Mouse (Mus musculus) midbrain, embryonic 11.5 days (tissue): Measurements from ENCODE around the gene Fbxo39. TPM values are rescaled to one million over a fixed set of nuclear protein-coding genes. Genes with fewer than 3 reads are reported as not detected.

Experiments
- ATAC-seq: fragments of 200-750 bp; cut with Nextera tagmentation; 2 replicates; pipeline ENCODE4 v1.8.0; 2017; ENCODE audit warnings: moderate TSS enrichment, moderate library complexity; ENCODE audit not compliant: low FRiP score
- DNase-seq: peaks from one replicate; pipeline ENCODE4 v3.0.0; 2015; ENCODE audit warnings: low spot score; ENCODE audit errors: missing footprints
- H3K27ac ChIP-seq: fragments of 300-500 bp; sonication (generic); 2 replicates; pipeline ENCODE4 v1.5.1; 2014; ENCODE audit warnings: low read depth, low read length
- H3K27me3 ChIP-seq: fragments of 300-500 bp; sonication (generic); 2 replicates; pipeline ENCODE4 v1.6.1; 2014; ENCODE audit warnings: mild to moderate bottlenecking, low read length, moderate library complexity, mixed read lengths; ENCODE audit not compliant: control insufficient read depth, insufficient read depth
- H3K36me3 ChIP-seq: fragments of 300-500 bp; sonication (generic); 2 replicates; pipeline ENCODE4 v1.6.1; 2014; ENCODE audit warnings: mild to moderate bottlenecking, low read length, moderate library complexity, mixed read lengths; ENCODE audit not compliant: control insufficient read depth, insufficient read depth
- H3K4me1 ChIP-seq: fragments of 300-500 bp; sonication (generic); 2 replicates; pipeline ENCODE4 v1.6.1; 2014; ENCODE audit warnings: low read length; ENCODE audit not compliant: control insufficient read depth, insufficient read depth
- H3K4me2 ChIP-seq: fragments of 300-500 bp; sonication (generic); 2 replicates; pipeline ENCODE4 v1.6.1; 2014; ENCODE audit warnings: mild to moderate bottlenecking, moderate library complexity
- H3K4me3 ChIP-seq: fragments of 300-500 bp; sonication (generic); 2 replicates; pipeline ENCODE4 v1.5.1; 2014; ENCODE audit warnings: low read depth, low read length
- H3K9ac ChIP-seq: fragments of 300-500 bp; sonication (generic); 2 replicates; pipeline ENCODE4 v1.6.1; 2014; ENCODE audit warnings: low read length
- H3K9me3 ChIP-seq: fragments of 300-500 bp; sonication (generic); 2 replicates; pipeline ENCODE4 v1.6.1; 2016; ENCODE audit warnings: low read length; ENCODE audit not compliant: control insufficient read depth
- WGBS: fragments of 180-500 bp; shearing (Covaris S2); extraction: QIAGEN DNeasy Blood & Tissue Kit; methylation state at CpG from one replicate; pipeline ENCODE4 v1.1.7; 2014; 5-methylcytosine and 5-hydroxymethylcytosine counted together
- polyA plus RNA-seq: library from polyadenylated mRNA; unstranded; fragments of >200 nt; fragmentation: Nextera tagmentation; extraction: Ambion mirVana; gene quantifications from 2 replicates; pipeline ENCODE4 v1.2.1, GENCODE M21; 2014

The Fbxo39 gene
- polyA plus RNA-seq, 1 experiment from 2014 or later: not detected

GRCm38 (mm10) chr11:72366126-72366525 lies 51.9 kb downstream of the Fbxo39 start:
- no peaks in the 10 kb centered on the region for H3K27me3 ChIP-seq
- no peak overlapping the region for H3K9ac ChIP-seq
- no peak overlapping the region for H3K27ac ChIP-seq
- DNase-seq (no peak), ATAC-seq (no peak)
- 86% methylated on average over 9 of the region's 9 CpGs for WGBS
- H3K36me3 ChIP-seq: no peaks in the 10 kb centered on the region
- peaks cover 7% of the 10 kb centered on the region; the same call in 1 of the 2 replicates for H3K4me1 ChIP-seq
- H3K4me2 ChIP-seq: no peak overlapping the region
- no peak overlapping the region for H3K4me3 ChIP-seq
- no peaks in the 10 kb centered on the region for H3K9me3 ChIP-seq

GRCm38 (mm10) chr11:72367934-72368674 lies 53.9 kb downstream of the Fbxo39 start:
- H3K9me3 ChIP-seq: no peaks in the 10 kb centered on the region
- H3K4me1 ChIP-seq: peaks cover 4% of the 10 kb centered on the region; the same call in 1 of the 2 replicates
- H3K27ac ChIP-seq: no peak overlapping the region
- H3K4me2 ChIP-seq: no peak overlapping the region
- no peaks in the 10 kb centered on the region for H3K27me3 ChIP-seq
- DNase-seq (no peak), ATAC-seq (no peak)
- no peak overlapping the region for H3K9ac ChIP-seq
- H3K4me3 ChIP-seq: no peak overlapping the region
- 63% methylated on average over 11 of the region's 11 CpGs for WGBS
- no peaks in the 10 kb centered on the region for H3K36me3 ChIP-seq

Other genes starting within 250 kb of the Fbxo39 start
- 0.56 and 0.99 TPM in 2 replicates for gene Pitpnm3, start 178.7 kb upstream of the Fbxo39 start, polyA plus RNA-seq
- gene Gm43951, start 107.6 kb upstream of the Fbxo39 start, polyA plus RNA-seq: 0.06 and 0.12 TPM in 2 replicates
- gene 4933427D14Rik, start 107.0 kb upstream of the Fbxo39 start, polyA plus RNA-seq: 19.5 and 20.2 TPM in 2 replicates
- 163 and 168 TPM in 2 replicates for gene Txndc17, start 106.9 kb upstream of the Fbxo39 start, polyA plus RNA-seq
- 55.7 and 56.7 TPM in 2 replicates for gene Med31, start 98.9 kb upstream of the Fbxo39 start, polyA plus RNA-seq
- 0.21 and 0.29 TPM in 2 replicates for gene Slc13a5, start 47.2 kb upstream of the Fbxo39 start, polyA plus RNA-seq
- 1.3 and 1.4 TPM in 2 replicates for gene Xaf1, start 12.8 kb upstream of the Fbxo39 start, polyA plus RNA-seq
- gene Tekt1, start 48.0 kb downstream of the Fbxo39 start, polyA plus RNA-seq: 4.2 and 5.3 TPM in 2 replicates
- 3.7 and 4.1 TPM in 2 replicates for gene Smtnl2, start 97.3 kb downstream of the Fbxo39 start, polyA plus RNA-seq
- not detected in 2 replicates for gene Ggt6, start 121.1 kb downstream of the Fbxo39 start, polyA plus RNA-seq
- gene Mybbp1a, start 126.9 kb downstream of the Fbxo39 start, polyA plus RNA-seq: 142 and 144 TPM in 2 replicates
- 4.0 and 4.7 TPM in 2 replicates for gene Spns2, start 175.5 kb downstream of the Fbxo39 start, polyA plus RNA-seq
- not detected in 2 replicates for gene Spns3, start 236.1 kb downstream of the Fbxo39 start, polyA plus RNA-seq